Mouse (Mus musculus) liver, embryonic 14.5 days (tissue): ENCODE data around the gene Acsl3. TPM values are rescaled to one million over a fixed set of nuclear protein-coding genes. Genes with fewer than 3 reads are reported as not detected.
A peak's percentile ranks its signal among the peaks of the same experiment; 100 is the strongest.

ENCODE experiments used
- ATAC-seq: fragments of 200-750 bp; cut with Nextera tagmentation; 2 replicates; pipeline ENCODE4 v1.8.0; 2017; ENCODE audit warnings: moderate number of reproducible peaks, mild to moderate bottlenecking, moderate library complexity; ENCODE audit not compliant: insufficient read depth
- DNase-seq, 3 experiments: peaks; one replicate each; pipeline ENCODE4 v3.0.0-alpha.2; 2012 to 2013; ENCODE audit warnings: low read depth in 3 of 3, low spot score in 3 of 3
- H3K27ac ChIP-seq: fragments of 300-500 bp; sonication (generic); 2 replicates; pipeline ENCODE4 v1.5.1; 2014; ENCODE audit warnings: moderate library complexity, mild to moderate bottlenecking, control low read depth, inconsistent platforms
- H3K27me3 ChIP-seq: fragments of 300-500 bp; sonication (generic); 2 replicates; pipeline ENCODE4 v1.6.1; 2014; ENCODE audit warnings: mild to moderate bottlenecking, low read length, moderate library complexity; ENCODE audit not compliant: control insufficient read depth, insufficient read depth
- H3K36me3 ChIP-seq: fragments of 300-500 bp; sonication (generic); replicated peaks from 2 replicates; pipeline ENCODE4 v1.6.1; 2014; ENCODE audit warnings: low read depth; ENCODE audit not compliant: control insufficient read depth, insufficient read depth
- H3K4me1 ChIP-seq, 2 experiments: fragments of 200-500 bp in 1 of 2; fragments of 300-500 bp in 1 of 2; sonication (generic) in 1 of 2; replicated peaks; 2 replicates each; pipeline ENCODE4 v1.6.1; 2012 to 2014; ENCODE audit warnings: antibody characterized with exemption in 1 of 2, inconsistent platforms in 1 of 2, low read length in 1 of 2; ENCODE audit not compliant: control insufficient read depth in 2 of 2, insufficient read depth in 2 of 2
- H3K4me2 ChIP-seq: fragments of 300-500 bp; sonication (generic); 2 replicates; pipeline ENCODE4 v1.6.1; 2014; ENCODE audit warnings: low read depth, mild to moderate bottlenecking, control low read depth, moderate library complexity
- H3K4me3 ChIP-seq, 2 experiments: fragments of 200-500 bp in 1 of 2; fragments of 300-500 bp in 1 of 2; sonication (generic) in 1 of 2; 2 replicates each; pipeline ENCODE4 v1.5.1; 2012 to 2014; ENCODE audit warnings: low read depth in 2 of 2, low read length in 2 of 2, mild to moderate bottlenecking in 2 of 2, control low read depth in 1 of 2, inconsistent platforms in 1 of 2, moderate library complexity in 1 of 2; ENCODE audit not compliant: insufficient read depth in 1 of 2
- H3K9ac ChIP-seq: fragments of 300-500 bp; sonication (generic); replicated peaks from 2 replicates; pipeline ENCODE4 v1.6.1; 2014; ENCODE audit warnings: mild to moderate bottlenecking, control low read depth, moderate library complexity
- H3K9me3 ChIP-seq: fragments of 300-500 bp; sonication (generic); 2 replicates; pipeline ENCODE4 v1.6.1; 2016; ENCODE audit warnings: low read length, mixed read lengths; ENCODE audit not compliant: control insufficient read depth
- CTCF ChIP-seq: IDR thresholded peaks from 2 replicates; pipeline ENCODE4 v1.5.1; 2016; ENCODE audit warnings: antibody characterized with exemption, low read depth, control low read depth
- EP300 ChIP-seq: IDR thresholded peaks from 2 replicates; pipeline ENCODE4 v1.6.1; 2016; ENCODE audit warnings: antibody characterized with exemption, low read depth
- WGBS: fragments of 180-500 bp; shearing (Covaris S2); extraction: QIAGEN DNeasy Blood & Tissue Kit; methylation state at CpG from one replicate; pipeline ENCODE4 v1.1.7; 2014; ENCODE audit not compliant: insufficient replicate concordance; 5-methylcytosine and 5-hydroxymethylcytosine counted together
- polyA plus RNA-seq, 2 experiments: library from polyadenylated mRNA; depleted of rRNA in 1 of 2; stranded (reverse) in 1 of 2; unstranded in 1 of 2; fragments of >200 nt; fragmentation: Nextera tagmentation in 1 of 2; extraction: Ambion mirVana in 1 of 2; gene quantifications; 2 replicates each; pipeline versions ENCODE4 v1.2.1 to v1.2.3; 2012 to 2014

Gene Acsl3
- polyA plus RNA-seq (2012; rRNA removed): 6.7 and 9.3 TPM in 2 replicates
- polyA plus RNA-seq (2014; fragmentation: Nextera tagmentation; extraction: Ambion mirVana): 19.7 and 20.1 TPM in 2 replicates

GRCm38 (mm10) chr1:78657671-78658440 lies at the start of gene Acsl3, which contains the start of gene Utp14b:
Gene Acsl3 (plus strand): TSS chr1:78657825.
Gene Utp14b (plus strand): TSS chr1:78658038.
- no peak for TF ChIP-seq EP300
- TF ChIP-seq CTCF: no peak
- Histone ChIP-seq H3K36me3 (no peaks in the 10 kb centered on the region), H3K27ac (peak within 1 kb of the TSS; percentile 7), H3K9ac (peak within 1 kb of the TSS; percentile 74), H3K4me1 (peaks cover 8 to 13% of the 10 kb centered on the region in 2 experiments; a peak in 3 of 4 replicates), H3K27me3 (no peaks in the 10 kb centered on the region), H3K9me3 (no peaks in the 10 kb centered on the region), H3K4me2 (peak within 1 kb of the TSS; percentile 72), H3K4me3 (peak within 1 kb of the TSS; percentile 81 to 87)
- ATAC-seq: peak; percentile 100
- DNase-seq: peak; percentile 86
- under 1% methylated on average over 94 of the region's 104 CpGs for WGBS

GRCm38 (mm10) chr1:78609134-78609907 lies 48.3 kb upstream of the Acsl3 start:
- no peak for ATAC-seq
- no peak for DNase-seq
- 42% methylated on average over 12 of the region's 12 CpGs for WGBS
- Histone ChIP-seq H3K9ac (no peak overlapping the region), H3K9me3 (no peaks in the 10 kb centered on the region), H3K36me3 (no peaks in the 10 kb centered on the region), H3K4me3 (no peak overlapping the region), H3K4me2 (no peak overlapping the region), H3K4me1 (no peaks in the 10 kb centered on the region), H3K27ac (no peak overlapping the region), H3K27me3 (no peaks in the 10 kb centered on the region)
- TF ChIP-seq CTCF: no peak
- TF ChIP-seq EP300: no peak

GRCm38 (mm10) chr1:78611039-78611438 lies 46.6 kb upstream of the Acsl3 start:
- Histone ChIP-seq H3K4me3 (no peak overlapping the region), H3K27me3 (no peaks in the 10 kb centered on the region), H3K9me3 (no peaks in the 10 kb centered on the region), H3K4me2 (no peak overlapping the region), H3K36me3 (no peaks in the 10 kb centered on the region), H3K27ac (no peak overlapping the region), H3K4me1 (no peaks in the 10 kb centered on the region), H3K9ac (no peak overlapping the region)
- 49% methylated on average over 4 of the region's 4 CpGs for WGBS
- no peak for DNase-seq
- no peak for ATAC-seq
- TF ChIP-seq CTCF (no peak), EP300 (no peak)

GRCm38 (mm10) chr1:78612959-78613358 lies 44.7 kb upstream of the Acsl3 start:
- no peak for DNase-seq
- 36% methylated on average over 1 of the region's 1 CpGs for WGBS
- Histone ChIP-seq H3K27ac (no peak overlapping the region), H3K4me1 (no peaks in the 10 kb centered on the region), H3K36me3 (no peaks in the 10 kb centered on the region), H3K4me3 (no peak overlapping the region), H3K9me3 (no peaks in the 10 kb centered on the region), H3K4me2 (no peak overlapping the region), H3K9ac (no peak overlapping the region), H3K27me3 (no peaks in the 10 kb centered on the region)
- TF ChIP-seq EP300: no peak
- no peak for TF ChIP-seq CTCF
- no peak for ATAC-seq

- DNase-seq (no peak), ATAC-seq (no peak)
- H3K4me3 ChIP-seq: no peak overlapping the region
- 73% methylated on average over 2 of the region's 2 CpGs for WGBS
- no peak for TF ChIP-seq EP300
- no peak for TF ChIP-seq CTCF
- H3K36me3 ChIP-seq: no peaks in the 10 kb centered on the region
- no peaks in the 10 kb centered on the region for H3K9me3 ChIP-seq
- H3K9ac ChIP-seq: no peak overlapping the region
- no peaks in the 10 kb centered on the region for H3K27me3 ChIP-seq
- H3K4me1 ChIP-seq: no peaks in the 10 kb centered on the region
- no peak overlapping the region for H3K27ac ChIP-seq
- H3K4me2 ChIP-seq: no peak overlapping the region
These were observed 33.3 kb upstream of the Acsl3 start for GRCm38 (mm10) chr1:78624352-78624751.
